Mouse (Mus musculus) lung, adult 2 months (tissue): ENCODE data around the gene Pigw. TPM values are rescaled to one million over a fixed set of nuclear protein-coding genes. Genes with fewer than 3 reads are reported as not detected.
"Not testable (repeated sequence)": the region's sequence is repeated elsewhere in the genome, so short reads cannot be mapped to it uniquely, and the experiment has no call there.

Source experiments
- DNase-seq: peaks from one replicate; pipeline ENCODE4 v3.0.0; 2022
- H3K4me1 ChIP-seq: fragments of 200-500 bp; 2 replicates; pipeline ENCODE4 v1.6.1; 2011; ENCODE audit warnings: low read length; ENCODE audit not compliant: control insufficient read depth, insufficient read depth
- H3K4me3 ChIP-seq: fragments of 200-500 bp; replicated peaks from 2 replicates; pipeline ENCODE3; 2011; ENCODE audit warnings: low read depth, mild to moderate bottlenecking, control low read depth, low read length; ENCODE audit errors: extremely low read depth
- CTCF ChIP-seq: fragments of 200-500 bp; IDR thresholded peaks from 2 replicates; pipeline ENCODE4 v1.5.1; 2011; ENCODE audit warnings: mild to moderate bottlenecking, low read length, control low read depth; ENCODE audit not compliant: insufficient read depth
- POLR2A ChIP-seq: fragments of 200-500 bp; IDR thresholded peaks from 2 replicates; pipeline ENCODE4 v1.6.1; 2011; ENCODE audit warnings: low read depth, mild to moderate bottlenecking, control low read depth, low read length, borderline replicate concordance; ENCODE audit errors: extremely low read depth
- WGBS: fragments of 180-500 bp; shearing (Covaris S2); methylation state at CpG from one replicate; pipeline ENCODE4 v1.1.7; 2018; 5-methylcytosine and 5-hydroxymethylcytosine counted together
- polyA plus RNA-seq: library from polyadenylated mRNA; depleted of rRNA; stranded (reverse); fragments of >200 nt; gene quantifications from 2 replicates; pipeline ENCODE4 v1.2.3, GENCODE M21; 2012

Pigw gene
- polyA plus RNA-seq, 1 experiment, result 2.3 TPM

DNA sequence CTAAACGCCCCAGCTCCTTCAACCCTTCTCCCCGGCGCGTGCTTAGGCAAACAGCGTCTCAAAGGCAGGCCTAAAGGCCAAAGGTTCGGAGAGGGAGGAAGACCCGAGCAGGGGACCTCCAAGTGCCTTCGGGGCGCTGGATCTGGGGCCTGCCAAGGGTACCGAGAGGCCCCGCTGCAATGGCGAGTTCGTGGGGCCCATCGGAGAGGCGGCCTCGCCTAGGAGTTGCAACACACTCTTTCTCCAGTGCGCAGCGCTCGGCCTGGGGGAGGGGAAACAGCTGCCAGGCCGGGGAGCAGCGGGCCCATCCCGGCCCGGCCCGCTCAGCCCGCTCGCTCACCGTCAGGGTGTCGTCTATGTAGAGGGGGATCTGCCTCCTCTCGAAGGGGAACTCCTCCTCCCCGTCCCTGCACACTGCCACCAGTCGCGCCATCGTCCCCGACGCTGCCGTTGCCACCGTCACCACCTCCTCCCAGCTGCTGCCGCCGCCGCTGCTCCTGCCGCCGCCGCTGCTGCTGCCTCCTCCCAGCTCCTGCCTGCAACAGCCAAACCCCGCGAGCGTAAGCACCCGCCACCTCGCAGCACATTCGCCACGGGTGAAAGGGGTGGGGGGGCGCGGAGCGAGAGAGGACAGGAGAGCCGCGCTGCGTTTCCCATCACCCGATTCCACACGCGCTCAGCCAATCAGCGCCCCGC lies 10.4 kb downstream of the Pigw start:
- DNase-seq, result peak; percentile 85
- WGBS, result under 1% methylated on average over 52 of the region's 61 CpGs
- Histone ChIP-seq H3K4me1 (peaks cover 8% of the 10 kb centered on the region), H3K4me3 (peak overlapping the region; percentile 94)
- TF ChIP-seq POLR2A, result peak; percentile 61; the same call in 1 of the 2 replicates
- no peak for TF ChIP-seq CTCF

DNA sequence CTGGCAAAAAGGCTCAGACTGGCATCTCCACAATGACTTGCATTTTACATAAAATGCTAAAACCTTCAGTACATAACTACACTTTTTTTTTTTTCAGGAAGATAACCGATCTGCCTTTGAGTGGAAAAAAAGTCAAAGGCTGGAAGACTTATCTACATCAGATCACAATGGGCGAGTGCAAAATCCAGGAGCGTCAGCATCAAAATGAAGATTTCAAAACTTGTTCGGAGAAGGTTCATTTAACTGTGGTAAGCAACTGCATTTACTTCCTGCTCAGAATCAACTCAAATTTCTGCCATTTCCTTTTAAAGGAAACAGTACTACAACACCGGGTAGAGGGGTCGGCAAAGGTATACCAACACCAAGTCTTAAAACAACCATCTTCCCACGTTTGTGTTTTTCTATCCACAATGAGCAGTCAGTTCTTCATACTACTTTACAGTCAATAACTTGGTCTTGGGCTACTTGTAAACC lies 11.3 kb downstream of the Pigw start:
- Histone ChIP-seq H3K4me1 (peaks cover 8% of the 10 kb centered on the region), H3K4me3 (peak overlapping the region; percentile 94)
- DNase-seq, result no peak
- whole genome bisulfite sequencing, result 3% methylated on average over 7 of the region's 7 CpGs
- TF ChIP-seq POLR2A, result no peak
- no peak for TF ChIP-seq CTCF

DNA sequence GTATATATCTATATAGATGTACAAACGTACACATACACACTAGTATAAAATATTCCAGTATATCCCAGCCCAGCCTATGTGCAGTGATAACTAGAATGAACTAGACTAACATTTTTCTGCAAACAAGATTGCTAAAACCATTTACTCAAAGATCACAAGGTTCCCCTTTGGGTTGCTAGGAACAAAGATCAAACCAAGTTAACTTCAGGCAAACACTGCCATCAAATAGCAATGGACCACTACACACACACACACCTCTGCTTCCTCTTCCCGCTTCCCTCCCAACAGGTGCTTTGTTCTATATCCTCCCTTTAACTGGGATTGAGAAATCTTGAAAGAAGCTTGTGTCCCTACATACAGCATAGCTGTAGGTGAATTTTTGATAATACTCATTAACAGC lies 12.5 kb downstream of the Pigw start:
- no peak for DNase-seq
- 76% methylated on average over 2 of the region's 2 CpGs for WGBS
- peaks cover 8% of the 10 kb centered on the region for H3K4me1 ChIP-seq
- TF ChIP-seq POLR2A (no peak), CTCF (no peak)
- no peak overlapping the region for H3K4me3 ChIP-seq

DNA sequence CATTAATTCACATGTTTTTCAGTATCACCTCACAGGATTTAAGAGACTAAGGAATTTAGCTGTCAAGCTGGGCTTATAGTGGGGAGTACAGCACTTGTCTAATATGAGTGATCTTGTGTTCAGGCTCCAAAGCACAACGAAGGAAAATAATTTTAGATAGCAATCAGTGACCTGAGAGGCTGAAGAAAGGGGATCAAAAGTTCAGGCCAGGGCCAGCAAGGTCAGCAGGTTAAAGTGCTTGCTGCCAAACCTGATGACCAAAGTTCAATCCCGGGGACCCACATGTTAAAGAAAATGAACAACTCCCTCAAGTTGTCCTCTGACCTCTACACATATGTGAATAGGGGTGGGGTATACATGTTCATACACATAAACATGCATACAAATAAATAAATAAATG lies 14.8 kb downstream of the Pigw start:
- Histone ChIP-seq H3K4me3 (no peak overlapping the region), H3K4me1 (peaks cover 8% of the 10 kb centered on the region)
- WGBS, result 39% methylated on average over 2 of the region's 2 CpGs
- TF ChIP-seq CTCF (no peak), POLR2A (no peak)
- no peak for DNase-seq

DNA sequence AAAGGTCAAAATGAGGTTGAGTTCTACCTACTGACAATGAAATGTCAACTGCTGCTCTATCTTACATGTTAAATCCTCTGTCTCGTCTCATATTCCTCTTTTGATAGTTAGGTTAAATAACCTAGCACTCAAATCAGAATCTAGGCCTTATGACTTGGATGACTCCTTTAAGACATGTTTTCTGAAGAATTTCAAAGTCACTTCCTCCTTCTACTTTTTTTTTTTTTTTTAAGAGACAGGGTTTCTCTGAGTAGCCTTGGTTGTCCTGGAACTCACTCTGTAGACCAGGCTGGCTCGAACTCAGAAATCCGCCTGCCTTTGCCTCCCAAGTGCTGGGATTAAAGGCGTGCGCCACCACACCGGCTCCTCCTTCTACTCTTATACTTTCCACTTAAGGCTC lies 24.8 kb downstream of the Pigw start:
- DNase-seq, result no peak
- no peaks in the 10 kb centered on the region for H3K4me1 ChIP-seq
- no peak overlapping the region for H3K4me3 ChIP-seq
- WGBS, result 93% methylated on average over 6 of the region's 6 CpGs
- TF ChIP-seq CTCF (no peak), POLR2A (no peak)

DNA sequence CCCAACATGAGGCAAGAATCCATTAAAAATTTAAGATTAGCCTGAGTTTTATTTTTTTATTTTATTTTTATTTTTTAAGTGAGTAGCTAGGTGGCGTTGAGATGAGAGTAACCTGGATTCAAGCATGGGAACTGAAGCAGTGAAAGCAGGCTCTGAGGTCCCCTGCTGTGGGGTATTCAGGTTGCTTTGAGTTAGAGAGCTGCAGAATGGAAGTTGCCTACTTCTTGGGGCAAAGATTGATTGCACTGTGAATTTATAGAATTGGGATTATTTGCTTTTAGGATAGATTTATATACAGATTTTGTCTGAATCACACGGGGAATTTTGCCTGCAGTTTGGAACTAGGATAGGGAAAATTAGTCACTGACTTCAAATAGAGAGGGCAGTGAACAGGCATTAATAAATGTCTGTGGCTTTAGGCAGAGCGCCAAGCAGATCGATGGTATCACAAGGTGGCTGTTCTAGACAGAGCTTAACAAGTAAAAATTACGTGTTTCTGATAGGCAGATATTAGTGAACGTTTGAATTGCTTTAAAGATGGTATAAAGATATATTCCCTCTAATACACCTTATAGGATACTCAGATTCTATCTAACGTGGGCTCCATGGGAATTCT lies 32.5 kb downstream of the Pigw start:
- no peak for DNase-seq
- no peak overlapping the region for H3K4me3 ChIP-seq
- no peaks in the 10 kb centered on the region for H3K4me1 ChIP-seq
- WGBS, result 80% methylated on average over 7 of the region's 7 CpGs
- TF ChIP-seq POLR2A, result no peak

DNA sequence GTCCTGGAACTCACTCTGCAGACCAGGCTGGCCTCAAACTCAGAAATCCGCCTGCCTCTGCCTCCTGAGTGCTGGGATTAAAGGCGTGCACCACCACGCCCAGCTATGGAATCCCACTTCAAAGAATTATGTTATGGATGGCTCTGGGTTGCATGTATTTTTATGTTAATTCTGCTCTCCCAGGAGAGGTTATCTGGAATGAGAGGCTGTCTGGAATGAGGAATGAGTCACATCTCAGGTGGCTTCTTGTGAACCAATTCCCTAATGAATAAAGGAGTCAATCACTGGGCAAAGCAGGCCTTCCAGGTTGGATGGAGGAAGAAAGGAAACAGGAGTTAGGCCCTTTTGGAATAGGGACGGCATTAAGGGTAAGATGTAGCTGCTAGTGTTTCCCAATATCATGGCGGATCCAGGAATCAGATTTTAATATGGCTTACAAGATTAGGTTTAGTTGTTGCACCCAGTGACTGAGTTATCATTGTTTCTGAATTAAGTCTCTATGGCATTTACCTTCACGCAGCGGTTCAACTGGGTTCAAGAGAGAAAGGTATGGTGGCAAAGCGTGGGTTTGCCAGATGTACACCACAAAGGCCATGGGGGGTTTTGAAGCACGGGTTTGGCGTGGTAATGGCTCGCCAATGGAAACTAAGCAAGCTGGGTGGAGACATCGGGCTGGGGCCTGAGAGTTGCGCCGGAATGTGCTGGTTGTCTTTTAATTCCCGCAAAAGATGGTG lies 33.2 kb downstream of the Pigw start:
- WGBS, result 95% methylated on average over 15 of the region's 15 CpGs
- TF ChIP-seq CTCF (no peak), POLR2A (no peak)
- no peak overlapping the region for H3K4me3 ChIP-seq

DNA sequence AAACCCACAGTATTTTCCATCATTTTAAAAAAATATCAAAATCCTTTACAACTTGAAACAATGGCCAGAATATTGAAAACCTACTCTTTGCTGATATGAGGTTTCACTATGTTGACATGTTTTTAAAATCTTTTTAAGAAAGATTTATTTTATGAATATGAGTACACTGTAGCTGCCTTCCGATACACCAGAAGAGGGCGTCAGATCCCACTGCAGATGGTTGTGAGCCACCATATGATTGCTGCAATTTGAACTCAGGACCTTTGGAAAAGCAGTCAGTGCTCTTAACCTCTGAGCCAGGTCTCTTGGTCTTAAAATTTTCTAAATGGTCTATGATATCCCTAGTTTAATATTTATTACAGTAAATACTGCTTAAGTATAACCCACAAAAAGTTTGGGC lies 40.8 kb downstream of the Pigw start:
- no peak for TF ChIP-seq CTCF
- TF ChIP-seq POLR2A, result no peak
- H3K4me3 ChIP-seq, result no peak overlapping the region
- WGBS, result 93% methylated on average over 2 of the region's 2 CpGs
- DNase-seq, result no peak
- H3K4me1 ChIP-seq, result no peaks in the 10 kb centered on the region

More for the DNA sequence above, 33.2 kb downstream of the Pigw start:
- DNase-seq, result no peak
- H3K4me1 ChIP-seq, result no peaks in the 10 kb centered on the region

DNA sequence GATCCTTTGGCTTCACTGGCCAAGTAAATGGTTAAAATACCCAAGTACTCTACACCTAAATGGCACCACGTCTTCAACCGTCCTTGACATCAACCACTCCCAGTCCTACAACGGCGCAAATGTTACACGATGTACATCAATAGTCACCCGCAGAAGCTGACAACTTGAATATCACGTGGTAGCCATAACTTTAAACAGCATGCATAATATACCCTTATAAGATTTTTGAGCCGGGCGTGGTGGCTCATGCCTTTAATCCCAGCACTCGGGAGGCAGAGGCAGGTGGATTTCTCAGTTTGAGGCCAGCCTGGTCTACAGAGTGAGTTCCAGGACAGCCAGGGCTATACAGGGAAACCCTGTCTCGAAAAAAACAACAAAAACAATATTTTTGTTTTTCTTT lies 50.6 kb downstream of the Pigw start:
- 66% methylated on average over 11 of the region's 11 CpGs for WGBS
- H3K4me3 ChIP-seq, result peak overlapping the region; percentile 89
- not testable (repeated sequence) for DNase-seq, H3K4me1 ChIP-seq
